Mouse (Mus musculus): ENCODE measurements around the gene Chuk. TPM values are rescaled to one million over a fixed set of nuclear protein-coding genes. Genes with fewer than 3 reads are reported as not detected.
A peak's percentile ranks its signal among the peaks of the same experiment; 100 is the strongest.

Chuk gene
- polyA plus RNA-seq, 1 experiment = 117 TPM

- no peak for DNase-seq (ENCODE audit: extremely low spot score in 1 of 2, low spot score in 1 of 2)
Observed at GRCm38 (mm10) chr19:44045847-44046246, 61.4 kb downstream of the Chuk start.

DNA sequence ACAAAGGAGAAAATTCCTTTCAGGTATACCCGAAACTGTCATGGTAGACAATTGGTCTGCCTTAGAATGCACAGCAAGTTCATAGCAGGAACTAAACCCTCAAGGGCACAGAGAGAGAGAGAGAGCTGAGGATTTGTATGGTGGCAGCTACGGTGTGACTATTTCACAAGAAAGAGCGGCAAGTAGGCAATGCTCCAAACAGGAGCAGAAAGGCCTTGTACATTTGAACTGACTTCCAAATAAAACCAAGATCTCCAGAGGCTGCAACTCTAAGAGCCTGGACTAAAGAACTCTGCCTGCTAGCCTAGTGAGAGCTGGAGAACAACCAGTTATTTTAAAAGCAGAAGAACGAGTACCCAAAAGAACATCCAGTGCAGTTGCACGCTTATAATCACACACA lies 65.2 kb downstream of the Chuk start:
- DNase-seq (ENCODE audit: extremely low spot score in 1 of 2, low spot score in 1 of 2) = no peak

GRCm38 (mm10) chr19:44033396-44033795 lies 73.9 kb downstream of the Chuk start:
- DNase-seq (ENCODE audit: extremely low spot score in 1 of 2, low spot score in 1 of 2) = no peak

GRCm38 (mm10) chr19:44032046-44032744 lies 75.1 kb downstream of the Chuk start:
- DNase-seq (ENCODE audit: extremely low spot score in 1 of 2, low spot score in 1 of 2) = no peak

GRCm38 (mm10) chr19:44030024-44030423 lies 77.3 kb downstream of the Chuk start:
- DNase-seq (ENCODE audit: extremely low spot score in 1 of 2, low spot score in 1 of 2) = no peak

- no peak for DNase-seq (ENCODE audit: extremely low spot score in 1 of 2, low spot score in 1 of 2)
Observed at GRCm38 (mm10) chr19:44028972-44029371, 78.3 kb downstream of the Chuk start, which contains the start of gene Cyp2c23. Gene Cyp2c23, minus strand, starts transcription at chr19:44029208.

GRCm38 (mm10) chr19:44026956-44027530 lies 80.2 kb downstream of the Chuk start:
- no peak for DNase-seq (ENCODE audit: extremely low spot score in 1 of 2, low spot score in 1 of 2)

DNA sequence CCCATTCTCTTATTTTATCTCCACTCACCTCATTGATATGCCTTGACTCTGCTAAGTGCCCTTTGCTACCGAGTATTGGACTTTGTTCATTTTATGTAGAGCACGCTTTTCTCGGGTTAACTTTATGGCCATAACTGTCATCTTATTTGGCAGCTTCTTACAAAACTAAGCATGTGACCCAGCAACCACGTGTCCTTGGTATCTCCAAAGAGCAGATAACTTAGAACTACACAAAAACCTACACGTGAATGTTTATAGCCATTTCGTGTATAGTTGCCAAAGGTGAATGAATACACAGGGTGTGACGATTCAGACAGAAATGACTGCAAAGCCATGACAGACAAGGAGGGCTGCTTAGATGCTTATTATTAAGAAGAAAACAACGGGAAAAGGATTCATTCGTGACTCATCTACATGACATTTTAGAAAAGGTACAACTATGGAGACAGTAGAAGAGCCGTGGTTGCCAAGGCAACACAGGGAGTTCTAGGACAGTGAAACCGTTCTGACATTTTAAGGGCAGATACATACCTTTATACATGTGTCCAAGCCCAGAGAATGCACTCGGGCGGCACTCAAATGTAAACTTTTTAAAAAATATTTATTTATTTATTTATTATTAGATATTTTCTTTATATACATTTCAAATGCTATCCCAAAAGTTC lies 82.2 kb downstream of the Chuk start:
- DNase-seq (ENCODE audit: extremely low spot score in 1 of 2, low spot score in 1 of 2) = peak in 1 of 2 experiments; percentile 20

Other genes with a start within 250 kb of the Chuk start
- gene Dnmbp, start 167.3 kb downstream of the Chuk start, polyA plus RNA-seq (2012; rRNA removed) = 10.8 and 11.4 TPM in 2 replicates
- gene Cpn1, start 120.9 kb downstream of the Chuk start, polyA plus RNA-seq (2012; rRNA removed) = 0.13 and 0.14 TPM in 2 replicates
- gene Cyp2c23, start 78.3 kb downstream of the Chuk start, polyA plus RNA-seq (2012; rRNA removed) = 0.10 and 0.11 TPM in 2 replicates
- gene Erlin1, start 37.7 kb downstream of the Chuk start, polyA plus RNA-seq (2012; rRNA removed) = 17.3 and 19.2 TPM in 2 replicates
- gene Cwf19l1, start 28.4 kb upstream of the Chuk start, polyA plus RNA-seq (2012; rRNA removed) = 22.5 and 24.6 TPM in 2 replicates
- 77.2 and 82.6 TPM in 2 replicates for gene Bloc1s2, start 39.0 kb upstream of the Chuk start, polyA plus RNA-seq (2012; rRNA removed)
- 0.80 and 0.97 TPM in 2 replicates for gene Pkd2l1, start 85.0 kb upstream of the Chuk start, polyA plus RNA-seq (2012; rRNA removed)
- gene Scd3, start 95.8 kb upstream of the Chuk start, polyA plus RNA-seq (2012; rRNA removed) = 3.1 and 3.2 TPM in 2 replicates
- 626 and 656 TPM in 2 replicates for gene Scd2, start 186.2 kb upstream of the Chuk start, polyA plus RNA-seq (2012; rRNA removed)
- 0.27 and 0.30 TPM in 2 replicates for gene Scd4, start 225.6 kb upstream of the Chuk start, polyA plus RNA-seq (2012; rRNA removed)

Measured in frontal cortex, adult 2 months (tissue).